Mouse (Mus musculus): ENCODE measurements around the gene Tcea3.

- TF ChIP-seq EP300 (IDR thresholded peaks at IDR 0.05; ENCODE audit: low read depth) (no peak), CTCF (IDR thresholded peaks at IDR 0.05; ENCODE audit: low read depth) (no peak)
Measured at GRCm38 (mm10) chr4:136266716-136267343, 19.3 kb downstream of the Tcea3 start.

Measured in liver, postnatal 0 days (tissue).